Mouse (Mus musculus): ENCODE data around the gene Dera. TPM values are rescaled to one million over a fixed set of nuclear protein-coding genes. Genes with fewer than 3 reads are reported as not detected.

The Dera gene
- polyA plus RNA-seq, 1 experiment from 2014 or later, result 12.9 TPM

DNA sequence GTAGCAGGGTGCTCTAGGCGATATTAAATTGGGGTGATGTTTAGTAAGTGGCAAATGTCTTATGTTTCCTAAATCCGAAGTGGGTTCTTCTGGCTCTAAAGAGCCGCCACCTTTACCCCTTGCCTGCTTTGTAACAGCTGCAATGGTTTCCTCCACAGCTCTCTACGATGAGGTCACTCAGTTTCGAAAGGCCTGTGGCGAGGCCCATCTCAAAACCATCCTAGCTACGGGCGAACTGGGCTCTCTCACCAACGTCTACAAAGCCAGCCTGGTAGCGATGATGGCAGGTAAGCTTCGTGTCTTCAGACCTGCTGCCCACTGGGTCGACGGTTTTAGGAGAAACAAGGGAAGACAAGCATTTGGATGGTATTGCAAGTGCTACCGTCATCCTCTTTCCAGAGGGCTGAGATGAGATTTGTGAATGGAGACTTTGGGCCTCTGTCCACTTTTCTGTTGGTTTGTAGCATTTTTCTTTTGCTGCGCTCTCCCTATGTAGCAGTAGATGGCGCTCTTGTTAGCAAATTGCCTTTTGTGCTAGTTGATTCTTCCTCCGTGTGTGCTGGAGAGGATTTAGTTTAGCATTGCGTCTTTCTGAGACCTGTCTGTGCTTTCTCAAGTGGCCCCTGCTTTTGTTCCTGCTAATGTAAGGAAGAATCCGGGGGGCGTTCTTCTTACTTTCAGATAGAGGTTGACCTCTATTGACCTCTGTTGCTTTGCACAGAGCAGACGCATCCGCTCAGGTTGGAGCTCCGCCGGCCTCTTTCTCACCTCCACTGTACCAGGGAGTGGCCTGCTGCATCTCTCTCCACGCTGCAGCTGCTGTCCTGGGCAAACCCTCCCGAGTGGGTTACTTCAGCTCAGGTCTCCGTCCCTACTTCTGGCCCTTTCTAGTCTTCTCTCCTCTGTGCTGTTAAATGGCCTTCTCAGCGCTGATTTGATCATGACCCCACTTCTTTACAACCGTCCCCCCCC, 42.5 kb downstream of the Dera start:
- Histone ChIP-seq H3K9me3 (ENCODE audit: control insufficient read depth, low read length) (peaks cover 12% of the 10 kb centered on the region), H3K4me1 (replicated peaks; ENCODE audit: control insufficient read depth, insufficient read depth, low read length) (no peaks in the 10 kb centered on the region), H3K4me2 (replicated peaks) (no peak overlapping the region), H3K36me3 (replicated peaks; ENCODE audit: control insufficient read depth, insufficient read depth) (no peaks in the 10 kb centered on the region), H3K27me3 (ENCODE audit: control insufficient read depth, insufficient read depth, low read length) (no peaks in the 10 kb centered on the region), H3K9ac (no peak overlapping the region), H3K4me3 (replicated peaks; ENCODE audit: low read length) (no peak overlapping the region), H3K27ac (no peak overlapping the region)
- ATAC-seq (ENCODE audit: low FRiP score) (peak; percentile 51; the same call in 1 of the 2 replicates), DNase-seq (ENCODE audit: low spot score) (peak; percentile 82)
- WGBS, result 77% methylated on average over 29 of the region's 29 CpGs

DNA sequence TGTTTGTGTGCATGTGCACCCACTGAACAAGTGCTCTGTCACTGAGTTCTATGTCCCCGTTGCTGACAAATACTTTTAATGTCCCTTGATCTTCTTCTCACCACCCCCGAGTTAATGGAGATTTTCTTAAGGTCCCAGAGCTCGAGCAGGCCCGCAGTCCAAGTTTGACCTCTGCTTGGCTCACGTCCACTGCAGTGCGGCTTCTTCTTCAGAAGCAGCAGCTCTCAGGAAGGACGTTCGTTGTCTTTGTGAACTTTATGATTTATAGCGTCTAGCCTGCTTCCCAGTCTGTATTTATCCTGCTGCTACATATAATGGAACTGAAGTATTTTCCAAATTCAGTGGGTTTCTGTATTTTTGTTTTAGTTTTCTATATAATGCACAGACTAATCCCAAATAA, 44.9 kb downstream of the Dera start:
- Histone ChIP-seq H3K27me3 (ENCODE audit: control insufficient read depth, insufficient read depth, low read length) (no peaks in the 10 kb centered on the region), H3K9ac (no peak overlapping the region), H3K9me3 (ENCODE audit: control insufficient read depth, low read length) (peaks cover 12% of the 10 kb centered on the region), H3K27ac (no peak overlapping the region), H3K4me3 (replicated peaks; ENCODE audit: low read length) (no peak overlapping the region), H3K4me1 (replicated peaks; ENCODE audit: control insufficient read depth, insufficient read depth, low read length) (no peaks in the 10 kb centered on the region), H3K4me2 (replicated peaks) (no peak overlapping the region), H3K36me3 (replicated peaks; ENCODE audit: control insufficient read depth, insufficient read depth) (no peaks in the 10 kb centered on the region)
- DNase-seq (ENCODE audit: low spot score) (no peak), ATAC-seq (ENCODE audit: low FRiP score) (no peak)
- 92% methylated on average over 9 of the region's 9 CpGs for WGBS

DNA sequence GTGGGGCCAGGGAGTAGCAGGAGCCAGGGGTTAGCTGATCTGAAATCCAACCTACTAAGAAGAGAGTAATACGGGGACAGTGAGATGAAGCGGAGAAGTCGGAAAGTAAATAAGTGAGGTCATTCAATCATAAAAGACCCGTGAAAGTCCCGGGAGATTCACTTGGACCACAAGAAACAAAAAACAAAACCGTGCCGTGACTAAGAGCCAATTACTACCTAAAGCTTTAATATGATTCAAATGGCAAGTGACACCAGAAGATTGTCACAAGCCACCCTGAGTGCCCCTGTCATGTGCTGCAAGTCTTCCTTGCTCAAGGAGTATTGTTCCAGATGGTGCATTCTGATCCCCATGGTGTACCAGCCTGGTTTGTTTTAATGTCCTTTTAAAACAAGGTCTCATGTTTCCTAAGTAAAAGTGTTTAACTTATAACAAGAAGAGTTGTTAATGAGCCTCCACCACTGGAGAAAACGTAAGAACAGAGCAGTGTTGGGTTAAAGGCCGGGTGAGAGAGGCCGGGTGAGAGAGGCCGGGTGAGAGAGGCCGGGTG, 49.2 kb downstream of the Dera start:
- WGBS, result 77% methylated on average over 12 of the region's 12 CpGs
- peaks cover 12% of the 10 kb centered on the region for H3K9me3 ChIP-seq (ENCODE audit: control insufficient read depth, low read length)
- no peak overlapping the region for H3K9ac ChIP-seq
- no peaks in the 10 kb centered on the region for H3K27me3 ChIP-seq (ENCODE audit: control insufficient read depth, insufficient read depth, low read length)
- no peaks in the 10 kb centered on the region for H3K36me3 ChIP-seq (replicated peaks; ENCODE audit: control insufficient read depth, insufficient read depth)
- no peak overlapping the region for H3K27ac ChIP-seq
- H3K4me3 ChIP-seq (replicated peaks; ENCODE audit: low read length), result no peak overlapping the region
- DNase-seq (ENCODE audit: low spot score) (no peak), ATAC-seq (ENCODE audit: low FRiP score) (no peak)
- no peak overlapping the region for H3K4me2 ChIP-seq (replicated peaks)
- no peaks in the 10 kb centered on the region for H3K4me1 ChIP-seq (replicated peaks; ENCODE audit: control insufficient read depth, insufficient read depth, low read length)

- ATAC-seq (ENCODE audit: low FRiP score) (no peak), DNase-seq (ENCODE audit: low spot score) (no peak)
- H3K27ac ChIP-seq, result no peak overlapping the region
- peaks cover 12% of the 10 kb centered on the region for H3K9me3 ChIP-seq (ENCODE audit: control insufficient read depth, low read length)
- no peak overlapping the region for H3K9ac ChIP-seq
- H3K4me3 ChIP-seq (replicated peaks; ENCODE audit: low read length), result no peak overlapping the region
- H3K27me3 ChIP-seq (ENCODE audit: control insufficient read depth, insufficient read depth, low read length), result no peaks in the 10 kb centered on the region
- 92% methylated on average over 7 of the region's 7 CpGs for WGBS
- H3K4me1 ChIP-seq (replicated peaks; ENCODE audit: control insufficient read depth, insufficient read depth, low read length), result no peaks in the 10 kb centered on the region
- no peaks in the 10 kb centered on the region for H3K36me3 ChIP-seq (replicated peaks; ENCODE audit: control insufficient read depth, insufficient read depth)
- no peak overlapping the region for H3K4me2 ChIP-seq (replicated peaks)
These were observed 49.8 kb downstream of the Dera start for GRCm38 (mm10) chr6:137804121-137804520.

GRCm38 (mm10) chr6:137804606-137805005, 50.3 kb downstream of the Dera start:
- Histone ChIP-seq H3K9me3 (ENCODE audit: control insufficient read depth, low read length) (peaks cover 10% of the 10 kb centered on the region), H3K4me3 (replicated peaks; ENCODE audit: low read length) (no peak overlapping the region), H3K36me3 (replicated peaks; ENCODE audit: control insufficient read depth, insufficient read depth) (no peaks in the 10 kb centered on the region), H3K27ac (no peak overlapping the region), H3K4me2 (replicated peaks) (no peak overlapping the region), H3K4me1 (replicated peaks; ENCODE audit: control insufficient read depth, insufficient read depth, low read length) (no peaks in the 10 kb centered on the region), H3K27me3 (ENCODE audit: control insufficient read depth, insufficient read depth, low read length) (no peaks in the 10 kb centered on the region), H3K9ac (no peak overlapping the region)
- 70% methylated on average over 9 of the region's 9 CpGs for WGBS
- no peak for ATAC-seq (ENCODE audit: low FRiP score)
- no peak for DNase-seq (ENCODE audit: low spot score)

DNA sequence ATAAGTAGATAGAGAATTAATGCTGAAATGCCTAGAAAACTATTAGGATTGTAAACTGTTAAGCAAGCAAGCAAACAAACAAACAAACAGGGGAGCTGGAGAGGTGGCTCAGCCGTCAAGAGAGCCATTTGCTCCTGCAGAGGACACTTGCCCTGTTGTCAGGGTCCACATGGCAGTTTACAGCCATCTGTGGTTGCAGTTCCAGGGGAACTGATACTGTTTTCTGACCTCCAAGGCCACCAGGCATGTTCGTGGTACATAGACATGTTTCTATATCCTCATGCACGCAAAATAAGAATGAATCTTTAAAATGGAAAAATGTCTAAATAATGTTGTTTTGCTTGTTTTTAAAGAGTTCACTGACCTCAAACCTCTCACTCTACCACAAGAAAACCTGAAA, 52.0 kb downstream of the Dera start:
- H3K27me3 ChIP-seq (ENCODE audit: control insufficient read depth, insufficient read depth, low read length), result no peaks in the 10 kb centered on the region
- WGBS, result 95% methylated on average over 3 of the region's 3 CpGs
- H3K4me2 ChIP-seq (replicated peaks), result no peak overlapping the region
- no peaks in the 10 kb centered on the region for H3K4me1 ChIP-seq (replicated peaks; ENCODE audit: control insufficient read depth, insufficient read depth, low read length)
- DNase-seq (ENCODE audit: low spot score), result no peak
- ATAC-seq (ENCODE audit: low FRiP score), result no peak
- no peak overlapping the region for H3K27ac ChIP-seq
- H3K9me3 ChIP-seq (ENCODE audit: control insufficient read depth, low read length), result no peaks in the 10 kb centered on the region
- no peak overlapping the region for H3K9ac ChIP-seq
- no peaks in the 10 kb centered on the region for H3K36me3 ChIP-seq (replicated peaks; ENCODE audit: control insufficient read depth, insufficient read depth)
- no peak overlapping the region for H3K4me3 ChIP-seq (replicated peaks; ENCODE audit: low read length)

DNA sequence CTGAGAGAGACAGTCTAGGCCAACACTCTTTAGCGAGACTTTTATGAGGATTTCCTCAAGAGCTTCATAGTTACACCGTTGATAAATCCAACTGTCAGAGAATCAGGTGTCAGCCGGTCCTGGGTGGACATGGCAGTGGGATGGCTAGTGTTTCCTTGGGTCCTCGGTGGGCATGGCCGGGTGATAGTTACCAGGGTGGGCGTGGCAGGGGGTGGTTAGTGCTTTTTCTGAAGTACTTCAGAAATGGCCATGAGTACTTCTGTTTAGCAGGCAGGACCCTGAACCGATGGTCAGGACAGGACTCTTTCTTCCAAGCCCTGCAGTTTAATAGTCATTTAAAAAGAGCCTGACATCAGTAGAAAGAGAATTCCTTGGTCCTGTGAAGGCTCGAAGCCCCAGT, 52.5 kb downstream of the Dera start:
- H3K4me3 ChIP-seq (replicated peaks; ENCODE audit: low read length), result no peak overlapping the region
- H3K4me2 ChIP-seq (replicated peaks), result no peak overlapping the region
- H3K36me3 ChIP-seq (replicated peaks; ENCODE audit: control insufficient read depth, insufficient read depth), result no peaks in the 10 kb centered on the region
- H3K9ac ChIP-seq, result no peak overlapping the region
- ATAC-seq (ENCODE audit: low FRiP score), result no peak
- H3K27ac ChIP-seq, result no peak overlapping the region
- 95% methylated on average over 8 of the region's 8 CpGs for WGBS
- H3K9me3 ChIP-seq (ENCODE audit: control insufficient read depth, low read length), result no peaks in the 10 kb centered on the region
- no peaks in the 10 kb centered on the region for H3K4me1 ChIP-seq (replicated peaks; ENCODE audit: control insufficient read depth, insufficient read depth, low read length)
- DNase-seq (ENCODE audit: low spot score), result no peak
- no peaks in the 10 kb centered on the region for H3K27me3 ChIP-seq (ENCODE audit: control insufficient read depth, insufficient read depth, low read length)

- 92% methylated on average over 6 of the region's 6 CpGs for WGBS
These were observed 53.0 kb downstream of the Dera start for GRCm38 (mm10) chr6:137807296-137807695.

GRCm38 (mm10) chr6:137808706-137809105, 54.4 kb downstream of the Dera start:
- Histone ChIP-seq H3K36me3 (replicated peaks; ENCODE audit: control insufficient read depth, insufficient read depth) (no peaks in the 10 kb centered on the region), H3K4me1 (replicated peaks; ENCODE audit: control insufficient read depth, insufficient read depth, low read length) (no peaks in the 10 kb centered on the region), H3K27ac (no peak overlapping the region), H3K4me2 (replicated peaks) (no peak overlapping the region), H3K27me3 (ENCODE audit: control insufficient read depth, insufficient read depth, low read length) (no peaks in the 10 kb centered on the region), H3K9ac (no peak overlapping the region), H3K9me3 (ENCODE audit: control insufficient read depth, low read length) (no peaks in the 10 kb centered on the region), H3K4me3 (replicated peaks; ENCODE audit: low read length) (no peak overlapping the region)
- 67% methylated on average over 6 of the region's 6 CpGs for WGBS
- DNase-seq (ENCODE audit: low spot score) (no peak), ATAC-seq (ENCODE audit: low FRiP score) (no peak)

More at GRCm38 (mm10) chr6:137807296-137807695, 53.0 kb downstream of the Dera start:
- no peak overlapping the region for H3K4me2 ChIP-seq (replicated peaks)
- H3K4me1 ChIP-seq (replicated peaks; ENCODE audit: control insufficient read depth, insufficient read depth, low read length), result no peaks in the 10 kb centered on the region
- H3K27me3 ChIP-seq (ENCODE audit: control insufficient read depth, insufficient read depth, low read length), result no peaks in the 10 kb centered on the region
- no peak overlapping the region for H3K4me3 ChIP-seq (replicated peaks; ENCODE audit: low read length)
- no peak overlapping the region for H3K9ac ChIP-seq
- H3K27ac ChIP-seq, result no peak overlapping the region
- no peaks in the 10 kb centered on the region for H3K36me3 ChIP-seq (replicated peaks; ENCODE audit: control insufficient read depth, insufficient read depth)
- H3K9me3 ChIP-seq (ENCODE audit: control insufficient read depth, low read length), result no peaks in the 10 kb centered on the region
- no peak for DNase-seq (ENCODE audit: low spot score)
- ATAC-seq (ENCODE audit: low FRiP score), result no peak

Data from hindbrain, embryonic 14.5 days (tissue).